Mouse (Mus musculus) leukemia stem cell, adult 10-12 weeks (primary cell): Measurements from ENCODE around the gene Gm10135. TPM values are rescaled to one million over a fixed set of nuclear protein-coding genes. Genes with fewer than 3 reads are reported as not detected.

Experiments used
- polyA plus RNA-seq: library from polyadenylated mRNA; stranded (reverse); fragments of >175 nt; gene quantifications from 2 replicates; pipeline ENCODE4 v1.2.3, GENCODE M21; 2012; ENCODE audit warnings: low replicate concordance

The Gm10135 gene
- polyA plus RNA-seq, result not detected in 2 replicates

GRCm38 (mm10) chr5:72974602-72975001 is at the start of gene Gm10135:
Gene Gm10135 (minus strand): TSS chr5:72974702.

GRCm38 (mm10) chr5:73006784-73007581 is 32.5 kb upstream of the Gm10135 start, which contains the start of gene Slc10a4:
Gene Slc10a4 (plus strand): TSS chr5:73006883.

Other genes starting within 250 kb of the Gm10135 start
- 0.25 TPM in 1 of 2 replicates, not detected in the other for gene Txk, start 221.9 kb downstream of the Gm10135 start, polyA plus RNA-seq
- gene Tec, start 106.2 kb downstream of the Gm10135 start, polyA plus RNA-seq, result 0.19 and 0.63 TPM in 2 replicates
- gene Slain2, start 60.4 kb downstream of the Gm10135 start, polyA plus RNA-seq, result 8.7 and 15.6 TPM in 2 replicates
- gene Slc10a4, start 32.2 kb upstream of the Gm10135 start, polyA plus RNA-seq, result not detected in 2 replicates